Mouse (Mus musculus) layer of hippocampus, postnatal 10 days (tissue): Measurements from ENCODE around the gene Snx4. TPM values are rescaled to one million over a fixed set of nuclear protein-coding genes. Genes with fewer than 3 reads are reported as not detected.

ENCODE experiments used
- DNase-seq, 2 experiments: peaks; one replicate each; pipeline ENCODE4 v3.0.0; 2021; ENCODE audit warnings: low spot score in 2 of 2
- total RNA-seq, 2 experiments: library from RNA; stranded (reverse); gene quantifications; 2 replicates each; pipeline ENCODE4 v1.2.3; 2021

Snx4 gene
- total RNA-seq, 2 experiments from 2014 or later: 59.6 to 59.7 TPM

DNA sequence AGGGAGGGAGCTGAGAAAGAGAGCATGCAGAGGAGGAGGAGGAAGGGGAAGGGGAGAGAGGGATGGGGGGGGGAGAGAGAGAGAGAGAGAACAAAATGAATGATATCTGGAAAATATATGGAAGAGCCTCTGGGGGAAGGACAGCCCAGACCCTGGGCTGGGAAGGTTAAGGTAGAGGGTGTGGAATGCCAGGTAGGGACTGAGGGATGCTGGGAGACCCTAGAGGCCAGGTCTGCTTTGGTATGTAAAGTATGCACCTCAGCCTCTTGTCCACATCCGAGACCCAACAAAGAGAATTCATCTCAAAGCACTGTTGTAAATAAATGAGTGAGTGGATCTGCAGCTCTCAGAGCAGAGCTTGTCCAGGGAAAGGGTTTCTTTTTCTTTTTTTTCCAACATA is 91.1 kb downstream of the Snx4 start:
- DNase-seq: no peak

DNA sequence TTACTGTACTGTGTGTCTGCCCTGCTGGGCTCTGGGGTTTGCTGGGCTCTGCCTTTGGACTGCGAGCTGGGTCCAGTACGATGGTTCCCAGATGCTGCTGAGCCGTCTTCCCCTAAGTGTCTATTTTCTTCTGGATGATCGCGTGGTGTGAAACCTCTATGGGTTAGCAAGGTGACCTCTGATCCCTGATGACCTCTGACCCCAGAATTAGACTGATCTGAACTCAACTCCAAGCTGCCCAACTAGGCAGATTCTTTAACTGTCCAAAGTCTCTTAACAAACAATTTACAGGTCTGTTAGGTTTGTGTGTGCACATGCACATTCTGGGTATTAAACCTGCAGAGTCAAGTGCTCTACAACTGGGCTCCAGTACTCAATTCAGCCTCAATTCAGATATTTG is 91.9 kb downstream of the Snx4 start:
- no peak for DNase-seq

DNA sequence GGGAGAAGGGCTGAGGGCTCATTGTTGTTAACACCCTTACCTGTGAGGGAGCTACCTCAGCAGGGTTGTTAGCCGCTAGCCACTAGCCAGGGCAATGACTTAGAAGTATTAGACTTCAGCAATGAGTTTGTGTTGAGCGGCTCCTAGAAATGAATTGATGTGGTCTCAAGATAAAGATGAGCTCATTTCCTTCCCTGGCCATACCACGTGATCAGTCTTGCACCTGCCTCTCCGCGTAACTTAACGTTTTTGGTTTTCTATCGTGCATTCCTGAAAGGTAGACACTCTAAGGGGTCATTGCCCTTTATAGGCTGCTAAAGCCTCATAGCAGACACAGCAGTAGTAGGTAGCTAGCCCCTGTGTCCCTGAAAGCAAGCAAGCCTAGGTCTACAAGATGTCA is 92.4 kb downstream of the Snx4 start:
- no peak for DNase-seq

GRCm38 (mm10) chr16:33344379-33344778 is 93.1 kb downstream of the Snx4 start:
- DNase-seq: peak; percentile 21 to 26

- DNase-seq: no peak
Measured at GRCm38 (mm10) chr16:33344875-33345274, 93.6 kb downstream of the Snx4 start.

- no peak for DNase-seq
Measured at GRCm38 (mm10) chr16:33346376-33346775, 95.1 kb downstream of the Snx4 start.

DNA sequence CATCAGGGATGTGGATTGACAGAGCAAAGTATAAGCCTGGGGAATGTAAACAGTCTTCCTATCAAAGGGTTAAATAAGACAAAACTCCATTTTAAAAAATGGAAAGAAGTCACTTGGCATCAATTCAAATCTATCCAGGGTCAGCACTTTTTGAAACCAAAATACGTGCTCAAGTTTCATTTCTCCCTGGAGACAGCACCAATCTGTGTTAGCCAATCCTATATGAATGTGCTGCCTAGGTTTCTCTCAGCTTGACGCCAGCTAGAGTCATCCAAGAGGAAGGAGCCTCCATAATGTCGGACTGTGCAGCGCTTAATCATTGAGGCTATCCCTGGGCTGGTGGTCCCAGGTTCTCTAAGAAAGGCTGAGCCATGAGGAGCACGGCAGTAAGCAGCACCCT is 95.9 kb downstream of the Snx4 start:
- no peak for DNase-seq

Other genes with a start within 250 kb of the Snx4 start
- gene Iqcg, start 195.2 kb upstream of the Snx4 start, total RNA-seq: 1 to 10 TPM; 4.6 to 7.1 TPM
- gene Rpl35a, start 195.0 kb upstream of the Snx4 start, total RNA-seq: 100 to 1,000 TPM; 278 to 280 TPM
- 10 to 100 TPM; 16.0 to 18.4 TPM for gene Lmln, start 188.9 kb upstream of the Snx4 start, total RNA-seq
- 10 to 100 TPM; 23.1 to 25.0 TPM for gene Osbpl11, start 66.4 kb upstream of the Snx4 start, total RNA-seq
- gene Zfp148, start 129.4 kb downstream of the Snx4 start, total RNA-seq: 10 to 100 TPM; 87.4 to 92.3 TPM